Mouse (Mus musculus) kidney, postnatal 0 days (tissue): ENCODE measurements at regions not wholly inside any gene's neighbourhood (a gene's known extent, or its start where the extent isn't known, plus 50 kb on each side); places are given as distances from the start of the nearest gene placed in this dataset.

Experiments used
- ATAC-seq: fragments of 200-750 bp; cut with Nextera tagmentation; replicated peaks from 2 replicates; pipeline ENCODE4 v1.8.0; 2017; ENCODE audit warnings: low read depth, moderate number of reproducible peaks, moderate TSS enrichment, moderate library complexity; ENCODE audit not compliant: low FRiP score
- DNase-seq: peaks from one replicate; pipeline ENCODE4 v3.0.0-alpha.2; 2016; ENCODE audit warnings: low spot score
- H3K27ac ChIP-seq: fragments of 300-500 bp; sonication (generic); 2 replicates; pipeline ENCODE4 v1.5.1; 2014; ENCODE audit warnings: mild to moderate bottlenecking
- H3K27me3 ChIP-seq: fragments of 300-500 bp; sonication (generic); 2 replicates; pipeline ENCODE4 v1.6.1; 2014; ENCODE audit warnings: low read length, mixed read lengths; ENCODE audit not compliant: insufficient read depth
- H3K36me3 ChIP-seq: fragments of 300-500 bp; sonication (generic); 2 replicates; pipeline ENCODE4 v1.6.1; 2014; ENCODE audit warnings: low read length, mixed read lengths; ENCODE audit not compliant: insufficient read depth
- H3K4me1 ChIP-seq: fragments of 300-500 bp; sonication (generic); replicated peaks from 2 replicates; pipeline ENCODE4 v1.6.1; 2014; ENCODE audit warnings: antibody characterized with exemption, low read length, mixed read lengths; ENCODE audit not compliant: insufficient read depth
- H3K4me2 ChIP-seq: fragments of 300-500 bp; sonication (generic); 2 replicates; pipeline ENCODE4 v1.6.1; 2014; ENCODE audit warnings: mild to moderate bottlenecking, low read length, moderate library complexity, mixed read lengths
- H3K4me3 ChIP-seq: fragments of 300-500 bp; sonication (generic); replicated peaks from 2 replicates; pipeline ENCODE4 v1.5.1; 2014; ENCODE audit warnings: low read depth, low read length
- H3K9ac ChIP-seq: fragments of 300-500 bp; sonication (generic); 2 replicates; pipeline ENCODE4 v1.6.1; 2014; ENCODE audit warnings: low read depth, low read length
- H3K9me3 ChIP-seq: fragments of 300-500 bp; sonication (generic); replicated peaks from 2 replicates; pipeline ENCODE4 v1.6.1; 2016; ENCODE audit warnings: low read length, inconsistent platforms, mixed read lengths
- CTCF ChIP-seq: IDR thresholded peaks from 2 replicates; pipeline ENCODE4 v1.5.1; 2016; ENCODE audit warnings: antibody characterized with exemption, low read depth, mild to moderate bottlenecking, moderate library complexity
- WGBS: fragments of 180-500 bp; shearing (Covaris S2); extraction: QIAGEN DNeasy Blood & Tissue Kit; methylation state at CpG from one replicate; pipeline ENCODE4 v1.1.7; 2014; 5-methylcytosine and 5-hydroxymethylcytosine counted together

DNA sequence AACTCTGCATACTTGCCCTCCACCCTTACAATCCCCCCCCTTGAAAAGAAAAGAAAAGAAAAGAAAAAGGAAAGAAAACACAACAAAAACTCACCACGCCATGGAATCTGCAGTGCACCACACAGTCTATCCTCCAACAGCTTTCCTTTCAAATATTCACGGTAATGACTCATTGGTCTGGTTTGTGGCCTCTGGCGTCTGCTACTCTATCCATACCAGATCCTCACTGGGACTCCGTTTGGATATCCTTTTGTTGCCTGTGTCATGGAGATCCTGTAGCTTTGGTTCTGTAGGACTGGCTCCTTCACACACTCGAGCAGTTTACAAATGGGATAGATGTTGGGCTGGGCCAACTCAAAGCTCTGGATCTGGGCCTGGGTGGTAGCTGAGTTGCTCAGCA, 232.4 kb upstream of the Smlr1 start:
- WGBS: 86% methylated on average over 5 of the region's 5 CpGs
- ATAC-seq (no peak), DNase-seq (no peak)
- Histone ChIP-seq H3K4me2 (no peak overlapping the region), H3K27me3 (no peaks in the 10 kb centered on the region), H3K9ac (no peak overlapping the region), H3K27ac (no peak overlapping the region), H3K4me1 (no peaks in the 10 kb centered on the region), H3K9me3 (no peaks in the 10 kb centered on the region), H3K4me3 (no peak overlapping the region), H3K36me3 (no peaks in the 10 kb centered on the region)
- TF ChIP-seq CTCF: no peak

DNA sequence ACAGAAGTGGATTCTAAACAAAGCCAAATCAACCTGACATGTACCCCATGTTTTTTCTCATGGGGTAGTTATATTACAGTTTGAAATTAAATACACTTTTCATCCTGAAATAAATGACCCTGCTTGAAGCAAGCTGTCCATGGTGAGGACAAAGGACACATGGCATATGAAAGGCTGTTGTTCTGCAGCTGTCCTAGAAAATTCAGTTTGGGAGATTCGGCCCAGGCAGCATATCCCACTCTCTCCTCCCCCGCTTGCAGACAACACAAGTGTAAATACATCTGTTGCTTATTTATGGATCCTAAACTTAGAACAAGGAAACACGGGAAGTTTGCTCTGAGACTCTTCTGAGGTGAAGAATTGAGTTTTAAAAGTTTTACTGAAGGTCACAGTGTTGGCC, 218.2 kb upstream of the Smlr1 start:
- Histone ChIP-seq H3K27me3 (no peaks in the 10 kb centered on the region), H3K9ac (no peak overlapping the region), H3K4me2 (no peak overlapping the region), H3K4me3 (no peak overlapping the region), H3K4me1 (no peaks in the 10 kb centered on the region), H3K9me3 (no peaks in the 10 kb centered on the region), H3K36me3 (no peaks in the 10 kb centered on the region), H3K27ac (no peak overlapping the region)
- ATAC-seq: no peak
- no peak for TF ChIP-seq CTCF
- WGBS: 31% methylated on average over 3 of the region's 3 CpGs
- peak; percentile 41 for DNase-seq

DNA sequence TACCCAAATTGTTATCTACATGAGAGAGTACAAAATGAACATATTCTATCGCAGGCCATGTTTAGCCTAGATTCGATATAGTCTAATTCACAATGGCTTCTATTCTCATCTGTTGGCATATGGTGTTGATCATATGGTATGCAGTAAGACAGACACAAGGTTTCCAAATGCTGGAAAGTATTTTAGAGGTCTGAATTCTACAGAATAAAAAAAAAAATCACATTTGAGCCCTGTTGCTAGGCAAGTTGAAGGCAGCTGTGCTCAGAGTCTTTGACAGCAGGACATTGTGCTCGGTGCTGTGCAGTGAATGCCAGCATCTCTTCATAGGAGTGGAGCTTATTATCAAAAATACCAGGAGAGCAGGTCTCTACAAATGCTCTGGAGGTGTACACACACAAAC, 206.6 kb upstream of the Smlr1 start:
- ATAC-seq: no peak
- Histone ChIP-seq H3K4me2 (no peak overlapping the region), H3K9me3 (no peaks in the 10 kb centered on the region), H3K9ac (no peak overlapping the region), H3K27ac (no peak overlapping the region), H3K36me3 (no peaks in the 10 kb centered on the region), H3K4me3 (no peak overlapping the region), H3K4me1 (no peaks in the 10 kb centered on the region), H3K27me3 (no peaks in the 10 kb centered on the region)
- TF ChIP-seq CTCF: no peak
- DNase-seq: no peak
- WGBS: 91% methylated on average over 3 of the region's 3 CpGs

DNA sequence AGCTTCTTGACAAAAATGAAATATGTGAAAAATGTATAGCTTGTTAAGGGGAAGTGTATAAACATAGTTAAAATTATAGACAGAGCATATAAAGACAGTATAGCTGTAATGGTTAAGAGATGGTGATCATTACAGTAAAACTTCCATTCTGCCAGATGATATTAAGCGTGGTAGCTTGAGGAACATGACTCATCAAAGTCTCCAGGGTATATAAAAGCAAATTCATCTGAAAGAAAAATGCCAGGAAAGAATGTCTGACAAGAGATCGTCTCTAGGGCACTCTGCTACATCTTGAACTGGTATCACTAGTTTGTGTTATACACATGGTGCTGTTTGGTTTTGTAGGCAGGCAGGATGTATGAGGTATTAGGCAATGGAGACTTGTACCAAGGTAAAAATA, 204.9 kb upstream of the Smlr1 start:
- Histone ChIP-seq H3K4me1 (no peaks in the 10 kb centered on the region), H3K9ac (no peak overlapping the region), H3K36me3 (no peaks in the 10 kb centered on the region), H3K4me3 (no peak overlapping the region), H3K9me3 (no peaks in the 10 kb centered on the region), H3K4me2 (no peak overlapping the region), H3K27me3 (no peaks in the 10 kb centered on the region), H3K27ac (no peak overlapping the region)
- no peak for DNase-seq
- ATAC-seq: no peak
- no peak for TF ChIP-seq CTCF
- 84% methylated on average over 2 of the region's 2 CpGs for WGBS

DNA sequence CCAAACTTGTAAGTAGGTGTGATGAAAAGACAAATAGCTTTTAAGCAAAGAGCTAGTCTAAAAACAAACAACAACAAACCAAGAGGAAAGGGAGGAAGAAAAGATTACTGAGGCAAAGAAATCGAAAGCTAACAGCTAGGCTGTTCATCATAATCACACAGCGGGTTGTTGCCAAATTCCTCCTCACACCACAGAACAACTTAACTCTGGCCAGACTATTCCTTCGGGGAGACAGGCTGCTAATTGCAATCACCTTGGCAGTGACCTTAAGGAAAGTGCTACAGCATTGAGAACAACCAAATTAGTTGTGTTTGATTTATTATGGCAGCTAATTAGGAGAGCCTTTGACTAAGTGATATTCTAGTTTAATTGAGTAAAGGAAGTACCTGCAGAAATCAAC, 194.4 kb upstream of the Smlr1 start:
- peak; percentile 31 for DNase-seq

DNA sequence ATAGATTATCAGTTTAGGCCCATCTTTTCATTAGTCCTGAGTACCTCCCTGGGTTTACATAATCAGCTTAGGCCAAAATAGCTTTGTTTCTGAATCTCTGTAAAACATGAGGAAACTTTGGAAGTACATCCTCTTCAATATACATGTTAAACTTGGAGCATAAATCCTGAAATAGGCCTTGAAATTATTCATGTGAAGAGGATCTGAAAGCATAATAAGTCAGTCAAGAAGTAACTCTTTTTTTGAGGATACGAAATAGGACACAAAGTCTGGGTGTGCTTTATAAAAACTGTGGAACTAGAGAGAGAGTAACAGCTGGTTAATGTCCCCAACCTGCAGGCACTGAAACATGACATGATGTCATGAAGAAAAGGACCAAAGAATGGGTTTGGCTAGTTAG, 187.9 kb upstream of the Smlr1 start:
- Histone ChIP-seq H3K36me3 (no peaks in the 10 kb centered on the region), H3K4me3 (no peak overlapping the region), H3K9ac (no peak overlapping the region), H3K27me3 (no peaks in the 10 kb centered on the region), H3K9me3 (no peaks in the 10 kb centered on the region), H3K4me2 (no peak overlapping the region), H3K27ac (no peak overlapping the region), H3K4me1 (no peaks in the 10 kb centered on the region)
- DNase-seq (no peak), ATAC-seq (no peak)
- WGBS: 79% methylated on average over 1 of the region's 1 CpGs
- no peak for TF ChIP-seq CTCF

More for the DNA sequence above, 194.4 kb upstream of the Smlr1 start:
- no peaks in the 10 kb centered on the region for H3K4me1 ChIP-seq
- no peak for TF ChIP-seq CTCF
- ATAC-seq: no peak
- no peak overlapping the region for H3K9ac ChIP-seq
- no peak overlapping the region for H3K27ac ChIP-seq
- H3K27me3 ChIP-seq: no peaks in the 10 kb centered on the region
- H3K4me3 ChIP-seq: no peak overlapping the region
- H3K4me2 ChIP-seq: no peak overlapping the region
- WGBS: 22% methylated on average over 3 of the region's 3 CpGs
- H3K9me3 ChIP-seq: no peaks in the 10 kb centered on the region
- H3K36me3 ChIP-seq: no peaks in the 10 kb centered on the region

DNA sequence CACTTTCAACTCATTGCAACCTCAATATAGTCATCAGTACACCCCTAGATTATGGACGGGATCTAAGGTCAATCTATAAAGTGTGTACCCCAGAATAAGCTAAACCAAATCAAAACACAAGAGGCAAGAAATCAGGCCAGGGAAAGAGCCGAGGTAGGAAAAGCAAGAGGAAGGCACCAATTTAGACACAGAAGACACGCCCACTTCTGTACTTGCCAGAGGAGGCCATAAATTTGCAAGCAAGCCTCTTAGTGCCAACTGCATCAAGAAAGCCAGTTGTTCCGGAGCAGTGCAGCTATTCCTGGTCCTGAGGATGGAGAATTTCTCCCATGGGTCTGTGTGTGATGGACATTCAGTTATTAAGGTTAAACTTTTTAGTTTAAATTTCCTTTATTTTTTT, 179.7 kb upstream of the Smlr1 start:
- ATAC-seq (no peak), DNase-seq (peak; percentile 16)
- H3K9me3 ChIP-seq: no peaks in the 10 kb centered on the region
- H3K36me3 ChIP-seq: no peaks in the 10 kb centered on the region
- no peak for TF ChIP-seq CTCF
- no peaks in the 10 kb centered on the region for H3K27me3 ChIP-seq
- no peak overlapping the region for H3K4me3 ChIP-seq
- H3K4me2 ChIP-seq: no peak overlapping the region
- H3K4me1 ChIP-seq: no peaks in the 10 kb centered on the region
- no peak overlapping the region for H3K9ac ChIP-seq
- no peak overlapping the region for H3K27ac ChIP-seq
- WGBS: 34% methylated on average over 4 of the region's 4 CpGs
